In genomic region chr8:11785121-11785520, GRCm38 (mm10) we compare ENCODE assay signal across 17 mouse cellular contexts. TPM values are rescaled to one million over a fixed set of nuclear protein-coding genes. Genes with fewer than 3 reads are reported as not detected.
DNase-seq lines count a peak whose midpoint lies in the region; ATAC-seq lines count a peak whose summit lies in the region.
"Had no signal": no experiment of that assay in that cellular context is flagged by ENCODE, and none has a peak within 500 bp of the region (broad histone marks: within the 10 kb centered on the region; RNA-seq: fewer than 3 reads in every experiment).

No protein-coding gene starts in this region.

- peak; percentile 19 for DNase-seq in forebrain, embryonic 14.5 days (ENCODE audit: low spot score)
- no peak for DNase-seq in heart, postnatal 4 days
- DNase-seq in cerebellum, adult 11-12 months = peak; percentile 80
- peak; percentile 64 for DNase-seq in kidney, adult 9 months
- DNase-seq in embryo, embryonic 9.5 days (ENCODE audit: extremely low spot score) = no peak
- no peak for DNase-seq in urinary bladder, adult 18-20 months (ENCODE audit: low spot score in 2 of 2)
- DNase-seq: gastrocnemius, postnatal 25 days; liver had no signal

- H3K27ac ChIP-seq in forebrain, embryonic 14.5 days (ENCODE audit: low read depth, low read length) = no peak overlapping the region
- no peak overlapping the region for H3K27ac ChIP-seq in forebrain, embryonic 15.5 days (replicated peaks)
- H3K27ac ChIP-seq in heart, embryonic 16.5 days (ENCODE audit: low read length) = peak overlapping the region; percentile 49
- H3K27ac ChIP-seq: hindbrain, postnatal 0 days; lung, embryonic 15.5 days; stomach, embryonic 15.5 days had no signal

- H3K9ac ChIP-seq in forebrain, embryonic 14.5 days (ENCODE audit: low read length) = no peak overlapping the region
- no peak overlapping the region for H3K9ac ChIP-seq in forebrain, embryonic 15.5 days (replicated peaks)
- H3K9ac ChIP-seq in heart, embryonic 16.5 days (ENCODE audit: low read length) = no peak overlapping the region
- H3K9ac ChIP-seq: lung, embryonic 15.5 days; stomach, embryonic 15.5 days had no signal

- no peak overlapping the region for H3K4me3 ChIP-seq in forebrain, embryonic 14.5 days (ENCODE audit: low read depth, low read length)
- H3K4me3 ChIP-seq in forebrain, embryonic 15.5 days = no peak overlapping the region
- no peak overlapping the region for H3K4me3 ChIP-seq in heart, embryonic 16.5 days (ENCODE audit: low read length)
- H3K4me3 ChIP-seq: lung, embryonic 15.5 days; stomach, embryonic 15.5 days had no signal

- 51% methylated on average over 4 of the region's 4 CpGs for WGBS in forebrain, embryonic 14.5 days
- WGBS in forebrain, embryonic 15.5 days = 53% methylated on average over 4 of the region's 4 CpGs
- 40% methylated on average over 4 of the region's 4 CpGs for WGBS in heart, embryonic 16.5 days

- no peak for ATAC-seq in forebrain, embryonic 14.5 days
- no peak for ATAC-seq in forebrain, embryonic 15.5 days (replicated peaks)
- ATAC-seq in heart, embryonic 16.5 days (replicated peaks; ENCODE audit: extremely low read depth, insufficient read depth, low FRiP score) = no peak
- ATAC-seq: hindbrain, postnatal 0 days had no signal

- no peaks in the 10 kb centered on the region for H3K27me3 ChIP-seq in forebrain, embryonic 14.5 days (replicated peaks; ENCODE audit: control insufficient read depth, insufficient read depth, low read length)
- no peaks in the 10 kb centered on the region for H3K27me3 ChIP-seq in forebrain, embryonic 15.5 days
- H3K27me3 ChIP-seq in heart, embryonic 16.5 days (ENCODE audit: control insufficient read depth, insufficient read depth, low read length) = no peaks in the 10 kb centered on the region
- H3K27me3 ChIP-seq: lung, embryonic 15.5 days; stomach, embryonic 15.5 days had no signal

- peaks cover 50% of the 10 kb centered on the region for H3K36me3 ChIP-seq in forebrain, embryonic 14.5 days (ENCODE audit: control insufficient read depth, insufficient read depth, low read length)
- peaks cover 37% of the 10 kb centered on the region for H3K36me3 ChIP-seq in forebrain, embryonic 15.5 days
- H3K36me3 ChIP-seq in heart, embryonic 16.5 days (ENCODE audit: control insufficient read depth, insufficient read depth) = peaks cover 38% of the 10 kb centered on the region

- no peaks in the 10 kb centered on the region for H3K9me3 ChIP-seq in forebrain, embryonic 14.5 days (replicated peaks; ENCODE audit: control insufficient read depth, low read length)
- H3K9me3 ChIP-seq in forebrain, embryonic 15.5 days = no peaks in the 10 kb centered on the region
- no peaks in the 10 kb centered on the region for H3K9me3 ChIP-seq in heart, embryonic 16.5 days (replicated peaks; ENCODE audit: control insufficient read depth, low read length)
- H3K9me3 ChIP-seq: lung, embryonic 15.5 days; stomach, embryonic 15.5 days had no signal

- H3K4me2 ChIP-seq in forebrain, embryonic 14.5 days (ENCODE audit: low read length) = no peak overlapping the region
- no peak overlapping the region for H3K4me2 ChIP-seq in forebrain, embryonic 15.5 days (replicated peaks)
- H3K4me2 ChIP-seq in heart, embryonic 16.5 days (ENCODE audit: low read depth, low read length) = no peak overlapping the region
- H3K4me2 ChIP-seq: lung, embryonic 15.5 days; stomach, embryonic 15.5 days had no signal

- H3K4me1 ChIP-seq in forebrain, embryonic 14.5 days (ENCODE audit: control insufficient read depth, insufficient read depth, low read length) = no peaks in the 10 kb centered on the region
- H3K4me1 ChIP-seq in forebrain, embryonic 15.5 days = no peaks in the 10 kb centered on the region; the same call in 1 of the 2 replicates
- H3K4me1 ChIP-seq in heart, embryonic 16.5 days (ENCODE audit: control insufficient read depth, insufficient read depth, low read length) = peaks cover 15% of the 10 kb centered on the region
- H3K4me1 ChIP-seq: lung, embryonic 15.5 days; stomach, embryonic 15.5 days had no signal

RNA-seq across cellular contexts. Expression of gene Tex29, which starts 55.2 kb away (rescaled TPM):
- polyA plus RNA-seq in forebrain, embryonic 14.5 days (2014; fragmentation: Nextera tagmentation; extraction: Ambion mirVana) = 0.58 TPM in 1 of 2 replicates, not detected in the other
- 0.59 and 1.4 TPM in 2 replicates for polyA plus RNA-seq in forebrain, embryonic 15.5 days (2015; fragmentation: Nextera tagmentation; extraction: Ambion mirVana)
- not detected in 2 replicates for polyA plus RNA-seq in heart, embryonic 16.5 days (2015; fragmentation: Nextera tagmentation; extraction: Ambion mirVana)
- not detected for total RNA-seq in heart, postnatal 4 days (2021)
- total RNA-seq: gastrocnemius, postnatal 25 days; hindbrain, postnatal 0 days; left cerebral cortex, postnatal 10 days; megakaryocyte progenitor cell, adult 5-6 weeks; monocyte, adult 5-6 weeks; neutrophil, adult 5-6 weeks had no signal
- polyA plus RNA-seq: lung, embryonic 15.5 days; stomach, embryonic 15.5 days had no signal

RNA-seq across cellular contexts. Expression of gene Arhgef7, which starts 57.6 kb away (rescaled TPM):
- polyA plus RNA-seq in forebrain, embryonic 14.5 days (2014; fragmentation: Nextera tagmentation; extraction: Ambion mirVana) = 62.2 and 72.7 TPM in 2 replicates
- 77.1 and 86.4 TPM in 2 replicates for polyA plus RNA-seq in forebrain, embryonic 15.5 days (2015; fragmentation: Nextera tagmentation; extraction: Ambion mirVana)
- polyA plus RNA-seq in heart, embryonic 16.5 days (2015; fragmentation: Nextera tagmentation; extraction: Ambion mirVana) = 54.1 and 59.6 TPM in 2 replicates
- 100 to 1,000 TPM; 209 to 213 TPM for total RNA-seq in heart, postnatal 4 days (2021)

Comparison
In these comparisons a context has a peak if more than half of its experiments do, and no peak if none do; other contexts are left out.
1. DNase-seq: peak in forebrain, embryonic 14.5 days (single experiment), cerebellum, adult 11-12 months (single experiment) and kidney, adult 9 months (single experiment); none in heart, postnatal 4 days (single experiment), embryo, embryonic 9.5 days (single experiment) and urinary bladder, adult 18-20 months (0 of 2).